Mouse (Mus musculus) bone marrow, adult 2 months (tissue): ENCODE measurements around the gene Emsy. TPM values are rescaled to one million over a fixed set of nuclear protein-coding genes. Genes with fewer than 3 reads are reported as not detected.

ENCODE experiments used
- H3K27ac ChIP-seq: fragments of 200-500 bp; 2 replicates; pipeline ENCODE4 v1.5.1; 2012; ENCODE audit warnings: low read depth, mild to moderate bottlenecking, control low read depth, inconsistent platforms, low read length; ENCODE audit not compliant: control insufficient read depth, poor library complexity, insufficient read depth
- H3K4me1 ChIP-seq: fragments of 200-500 bp; 2 replicates; pipeline ENCODE4 v1.6.1; 2011; ENCODE audit warnings: low read length; ENCODE audit not compliant: control insufficient read depth, insufficient read depth
- H3K4me3 ChIP-seq: fragments of 200-500 bp; replicated peaks from 2 replicates; pipeline ENCODE3; 2011; ENCODE audit warnings: mild to moderate bottlenecking, low read depth, low read length, control low read depth; ENCODE audit not compliant: control insufficient read depth
- CTCF ChIP-seq: fragments of 200-500 bp; IDR thresholded peaks from 2 replicates; pipeline ENCODE4 v1.5.1; 2011; ENCODE audit warnings: low read length, control low read depth; ENCODE audit not compliant: control insufficient read depth, insufficient read depth
- POLR2A ChIP-seq: fragments of 200-500 bp; IDR thresholded peaks from 2 replicates; pipeline ENCODE4 v1.6.1; 2011; ENCODE audit warnings: low read depth, mild to moderate bottlenecking, control low read depth, low read length, borderline replicate concordance; ENCODE audit not compliant: control insufficient read depth
- WGBS: fragments of 180-500 bp; shearing (Covaris S2); methylation state at CpG from one replicate; pipeline ENCODE4 v1.1.7; 2018; 5-methylcytosine and 5-hydroxymethylcytosine counted together
- polyA plus RNA-seq: library from polyadenylated mRNA; stranded (reverse); fragments of >200 nt; gene quantifications from 2 replicates; pipeline ENCODE4 v1.2.4, GENCODE M21; 2011; ENCODE audit warnings: low replicate concordance; ENCODE audit not compliant: missing spikeins, insufficient read depth, insufficient read length

Gene Emsy
- polyA plus RNA-seq, 1 experiment: 17.0 TPM

DNA sequence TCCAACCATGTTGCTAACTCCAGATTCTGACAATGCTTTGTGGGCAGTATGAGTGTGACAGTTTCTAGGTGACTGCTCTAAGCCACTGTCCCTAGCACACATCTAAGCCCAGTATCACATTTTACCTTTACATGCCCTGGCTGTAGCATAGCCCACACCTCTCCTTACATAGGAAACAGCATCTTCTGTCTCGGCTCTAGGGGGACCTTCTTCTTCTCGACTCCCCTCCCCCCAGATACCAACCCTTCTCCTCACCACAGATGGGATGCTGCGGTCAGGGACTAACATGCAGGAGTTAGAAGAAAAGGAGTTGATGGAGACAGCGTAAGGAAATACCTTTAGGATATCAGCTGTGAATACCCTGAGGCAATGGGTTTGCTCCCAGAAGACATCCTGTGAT is 75.3 kb downstream of the Emsy start:
- no peak for TF ChIP-seq POLR2A
- TF ChIP-seq CTCF: no peak
- Histone ChIP-seq H3K27ac (no peak overlapping the region), H3K4me1 (no peaks in the 10 kb centered on the region; the same call in 1 of the 2 replicates), H3K4me3 (no peak overlapping the region)
- 85% methylated on average over 4 of the region's 4 CpGs for WGBS

DNA sequence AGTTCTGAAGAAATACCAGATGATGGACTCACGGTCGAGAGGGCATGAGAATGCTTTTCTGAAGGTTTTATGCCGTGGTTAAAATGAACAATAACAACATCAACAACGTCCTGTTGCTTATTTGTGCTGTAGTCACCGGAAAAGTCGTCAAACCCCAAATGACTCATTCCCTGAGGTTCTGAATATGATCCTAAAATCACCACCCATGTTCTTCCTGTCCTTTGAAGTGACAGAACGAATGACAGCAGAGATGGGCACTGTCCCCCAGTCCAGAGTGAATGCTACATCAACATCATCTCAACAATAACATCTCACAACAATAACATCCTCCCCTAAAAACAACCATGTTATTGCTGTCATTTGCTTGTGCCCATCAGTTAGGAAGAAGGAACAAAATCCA is 76.1 kb downstream of the Emsy start:
- WGBS: 66% methylated on average over 7 of the region's 7 CpGs

DNA sequence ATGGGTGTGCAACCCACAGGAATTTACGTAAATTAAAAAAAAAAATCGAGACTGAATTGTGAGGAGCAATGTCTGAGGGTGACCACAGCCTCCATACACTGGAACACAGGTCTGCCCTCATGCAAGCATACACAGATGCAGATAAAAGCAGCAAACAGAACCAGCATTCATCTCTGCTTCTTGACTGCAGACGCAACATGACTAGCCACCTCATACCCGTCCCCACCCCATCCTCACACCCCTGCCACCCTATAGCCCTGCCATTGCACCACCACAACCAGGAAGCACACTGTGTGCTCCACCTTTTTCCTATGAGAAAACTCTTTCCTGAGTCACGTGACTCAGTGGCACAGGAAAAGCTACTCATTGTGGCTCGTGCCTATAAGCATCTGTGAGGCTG is 76.9 kb downstream of the Emsy start:
- no peak for TF ChIP-seq POLR2A
- no peak for TF ChIP-seq CTCF
- no peaks in the 10 kb centered on the region; the same call in 1 of the 2 replicates for H3K4me1 ChIP-seq
- H3K4me3 ChIP-seq: no peak overlapping the region
- H3K27ac ChIP-seq: no peak overlapping the region
- WGBS: 42% methylated on average over 6 of the region's 6 CpGs

More for the DNA sequence above, 76.1 kb downstream of the Emsy start:
- TF ChIP-seq CTCF (no peak), POLR2A (no peak)
- H3K4me1 ChIP-seq: no peaks in the 10 kb centered on the region; the same call in 1 of the 2 replicates
- no peak overlapping the region for H3K27ac ChIP-seq
- no peak overlapping the region for H3K4me3 ChIP-seq

DNA sequence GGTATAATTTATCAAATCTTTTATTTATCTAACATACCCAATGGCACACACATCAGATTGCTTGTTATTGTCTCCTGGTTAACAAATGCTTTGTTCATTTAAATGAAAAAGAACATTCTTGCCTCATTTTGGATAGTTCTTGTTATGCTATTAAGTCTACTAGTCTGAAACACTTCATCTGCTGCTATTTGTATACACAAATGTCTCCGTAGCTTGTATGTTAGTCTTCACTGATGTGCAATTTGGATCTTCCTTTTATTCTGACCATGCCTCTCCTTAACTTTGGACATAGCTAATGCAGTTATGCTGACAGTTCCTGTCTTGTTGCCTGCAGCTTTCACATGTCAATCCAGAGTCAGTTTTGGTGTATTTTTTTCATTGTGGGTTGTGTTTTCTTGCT is 79.1 kb downstream of the Emsy start:
- Histone ChIP-seq H3K4me1 (no peaks in the 10 kb centered on the region; the same call in 1 of the 2 replicates), H3K27ac (no peak overlapping the region), H3K4me3 (no peak overlapping the region)
- TF ChIP-seq CTCF (no peak), POLR2A (no peak)
- 79% methylated on average over 1 of the region's 1 CpGs for WGBS

DNA sequence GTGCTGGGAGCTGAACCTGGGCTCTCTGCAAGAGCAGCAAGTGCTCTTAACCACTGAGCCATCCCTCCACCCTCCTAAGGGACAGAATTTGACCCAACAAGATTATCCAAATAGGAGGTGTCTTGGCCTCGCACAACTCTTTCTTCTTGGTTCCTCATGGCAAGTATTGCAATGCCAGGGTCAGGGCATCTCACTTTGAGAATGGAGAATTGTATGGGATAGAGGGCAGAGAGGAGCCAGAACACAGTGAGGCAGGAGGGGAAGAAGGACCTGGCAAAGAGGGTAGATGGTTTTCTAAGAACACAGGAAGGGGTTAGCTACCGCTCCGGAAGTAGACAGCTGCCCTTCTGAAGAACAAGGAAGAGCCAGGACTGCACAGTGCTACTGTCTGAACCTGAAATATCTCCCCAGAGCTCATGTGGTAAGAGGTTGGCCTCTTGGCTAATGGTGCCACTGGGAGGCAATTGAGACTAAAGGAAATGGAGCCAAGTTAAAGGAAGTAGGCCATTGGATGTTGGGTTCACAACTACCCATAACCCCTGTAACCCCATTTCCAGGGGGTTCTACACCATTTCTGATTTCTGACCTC is 80.8 kb downstream of the Emsy start:
- WGBS: 69% methylated on average over 3 of the region's 3 CpGs

DNA sequence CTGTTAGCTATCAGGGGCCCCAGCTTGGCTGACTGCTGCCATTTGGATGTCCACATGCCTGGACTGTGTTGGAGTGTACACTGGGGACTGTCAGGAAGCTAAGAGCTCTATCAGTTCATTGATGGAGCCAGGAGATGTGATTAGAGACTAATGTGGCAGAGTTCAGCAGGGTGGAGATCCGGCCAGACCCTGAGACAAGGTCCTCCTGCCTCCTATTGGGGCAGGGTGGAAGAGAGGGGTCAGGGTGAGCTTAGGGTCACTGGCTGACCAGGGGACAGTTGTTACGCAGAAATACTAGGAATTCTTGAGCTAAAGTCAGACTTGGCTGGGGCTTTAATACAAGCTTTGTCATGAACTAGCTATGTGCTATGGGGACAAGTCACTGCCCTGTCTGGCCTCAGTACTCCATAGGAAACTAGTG is 81.8 kb downstream of the Emsy start:
- no peak for TF ChIP-seq POLR2A
- TF ChIP-seq CTCF: no peak
- WGBS: 79% methylated on average over 2 of the region's 2 CpGs
- Histone ChIP-seq H3K4me1 (no peaks in the 10 kb centered on the region; the same call in 1 of the 2 replicates), H3K4me3 (no peak overlapping the region), H3K27ac (no peak overlapping the region)

More for the DNA sequence above, 80.8 kb downstream of the Emsy start:
- TF ChIP-seq POLR2A (no peak), CTCF (no peak)
- Histone ChIP-seq H3K27ac (no peak overlapping the region), H3K4me3 (no peak overlapping the region), H3K4me1 (no peaks in the 10 kb centered on the region; the same call in 1 of the 2 replicates)

DNA sequence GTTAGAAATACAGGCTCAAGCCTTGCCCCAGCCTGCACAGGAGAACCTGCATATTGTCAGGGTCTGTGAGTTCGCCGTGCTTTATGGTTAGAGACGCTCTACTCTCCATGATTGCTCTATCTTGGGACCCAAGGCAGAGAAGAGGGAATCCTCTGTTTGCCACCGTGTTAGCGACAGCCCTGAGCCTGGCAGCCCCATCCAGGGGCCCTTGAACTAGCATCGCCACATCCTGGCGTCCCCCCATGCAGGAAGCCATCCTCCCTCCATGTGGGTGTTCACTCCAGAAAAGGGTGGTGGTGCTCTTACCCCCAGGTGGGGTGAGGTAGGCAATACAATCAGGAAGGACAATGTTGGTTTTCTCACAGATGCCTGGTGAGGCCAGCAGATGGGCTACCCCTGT is 82.3 kb downstream of the Emsy start:
- Histone ChIP-seq H3K4me1 (no peaks in the 10 kb centered on the region; the same call in 1 of the 2 replicates), H3K4me3 (no peak overlapping the region), H3K27ac (no peak overlapping the region)
- TF ChIP-seq CTCF (no peak), POLR2A (no peak)
- 73% methylated on average over 7 of the region's 7 CpGs for WGBS

DNA sequence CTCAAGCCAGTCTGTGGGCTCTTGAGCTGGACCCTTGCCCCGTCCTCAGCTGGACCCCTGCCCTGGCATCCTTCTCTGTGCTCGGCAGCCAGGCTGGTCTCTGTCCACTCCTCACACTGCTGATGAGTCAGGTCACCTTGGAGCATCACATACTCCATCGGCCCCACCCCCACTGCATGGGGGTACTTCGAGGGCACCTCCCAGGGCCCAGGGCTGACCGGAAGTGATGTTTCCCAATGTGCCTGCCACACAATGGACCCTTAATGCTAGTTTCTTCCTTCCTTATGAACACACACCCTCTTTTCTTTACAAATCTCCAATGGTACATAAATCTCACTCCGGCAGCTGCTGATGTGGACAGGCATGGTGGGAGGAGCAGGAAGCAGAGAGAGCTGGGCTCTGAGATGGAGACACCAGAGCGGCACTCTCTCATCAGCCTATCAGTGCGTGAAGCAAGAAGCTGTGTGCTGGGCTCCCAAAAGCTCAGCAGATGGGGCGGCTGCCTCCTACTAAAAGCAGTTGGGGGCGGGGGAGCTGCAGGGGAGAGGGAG is 83.3 kb downstream of the Emsy start:
- H3K27ac ChIP-seq: no peak overlapping the region
- no peak for TF ChIP-seq POLR2A
- TF ChIP-seq CTCF: no peak
- 41% methylated on average over 10 of the region's 10 CpGs for WGBS
- no peak overlapping the region for H3K4me3 ChIP-seq
- no peaks in the 10 kb centered on the region; the same call in 1 of the 2 replicates for H3K4me1 ChIP-seq

DNA sequence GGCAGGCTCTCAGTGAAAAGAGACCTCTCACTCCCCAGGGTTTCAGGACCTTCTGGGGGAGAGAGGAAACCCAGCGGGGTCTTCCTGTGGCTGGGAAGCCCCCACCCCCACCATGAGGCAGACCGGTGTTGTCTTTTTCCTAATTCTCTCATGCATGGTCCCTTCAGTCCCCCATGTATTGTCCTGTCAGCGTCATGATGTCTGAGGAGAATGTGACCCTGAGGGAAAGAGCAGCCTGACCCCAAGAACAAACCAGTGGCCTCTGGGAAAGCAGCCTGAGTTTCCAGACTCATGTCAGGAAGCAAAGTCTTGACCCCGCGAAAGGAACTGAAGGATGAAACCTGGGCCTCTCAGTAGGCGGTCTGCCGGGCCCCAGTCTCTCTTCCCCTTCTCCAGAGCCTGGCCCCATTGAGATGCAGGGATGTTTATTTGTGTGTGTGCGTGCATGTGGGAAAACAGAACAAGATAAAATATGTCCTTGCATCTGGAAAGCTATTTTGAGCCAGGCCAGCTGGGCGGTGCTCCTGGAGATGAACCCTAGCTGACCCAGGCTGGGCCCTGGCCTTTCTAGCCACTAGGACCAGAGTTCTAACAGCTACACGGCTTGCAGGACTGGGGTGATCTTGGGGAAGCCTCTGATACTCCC is 84.2 kb downstream of the Emsy start:
- no peak overlapping the region for H3K27ac ChIP-seq
- WGBS: 73% methylated on average over 10 of the region's 10 CpGs
- H3K4me1 ChIP-seq: no peaks in the 10 kb centered on the region; the same call in 1 of the 2 replicates
- H3K4me3 ChIP-seq: no peak overlapping the region
- TF ChIP-seq POLR2A: no peak
- no peak for TF ChIP-seq CTCF
